Mouse (Mus musculus): Measurements from ENCODE around the gene Syne4. TPM values are rescaled to one million over a fixed set of nuclear protein-coding genes. Genes with fewer than 3 reads are reported as not detected.

The Syne4 gene
- polyA plus RNA-seq (2015; fragmentation: Nextera tagmentation; extraction: Ambion mirVana): 12.1 and 14.5 TPM in 2 replicates

DNA sequence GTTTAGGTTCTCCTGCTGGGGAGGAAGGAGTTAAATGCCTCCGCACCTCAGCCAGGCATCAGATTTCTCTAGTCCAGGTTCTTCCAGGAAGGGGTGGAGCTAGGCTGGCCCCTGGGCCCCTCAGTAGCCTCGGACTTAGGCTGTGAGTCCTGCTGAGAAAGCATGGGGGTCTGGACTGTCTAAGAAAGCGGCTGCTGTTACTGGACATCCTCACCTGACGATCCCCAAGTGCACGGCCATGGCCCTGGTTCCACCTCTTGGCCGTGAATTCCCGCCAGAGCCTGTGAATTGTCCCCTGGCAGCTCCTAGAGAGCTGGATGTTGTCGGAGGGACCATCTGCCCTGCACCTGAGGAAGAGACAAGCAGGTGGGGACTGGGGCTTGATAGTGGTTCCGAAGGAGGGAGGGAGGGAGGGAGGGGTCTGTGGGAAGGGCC lies at the start of gene Syne4:
Syne4 (plus strand) TSS at position 87 of the 435 bp plus-strand sequence.

DNA sequence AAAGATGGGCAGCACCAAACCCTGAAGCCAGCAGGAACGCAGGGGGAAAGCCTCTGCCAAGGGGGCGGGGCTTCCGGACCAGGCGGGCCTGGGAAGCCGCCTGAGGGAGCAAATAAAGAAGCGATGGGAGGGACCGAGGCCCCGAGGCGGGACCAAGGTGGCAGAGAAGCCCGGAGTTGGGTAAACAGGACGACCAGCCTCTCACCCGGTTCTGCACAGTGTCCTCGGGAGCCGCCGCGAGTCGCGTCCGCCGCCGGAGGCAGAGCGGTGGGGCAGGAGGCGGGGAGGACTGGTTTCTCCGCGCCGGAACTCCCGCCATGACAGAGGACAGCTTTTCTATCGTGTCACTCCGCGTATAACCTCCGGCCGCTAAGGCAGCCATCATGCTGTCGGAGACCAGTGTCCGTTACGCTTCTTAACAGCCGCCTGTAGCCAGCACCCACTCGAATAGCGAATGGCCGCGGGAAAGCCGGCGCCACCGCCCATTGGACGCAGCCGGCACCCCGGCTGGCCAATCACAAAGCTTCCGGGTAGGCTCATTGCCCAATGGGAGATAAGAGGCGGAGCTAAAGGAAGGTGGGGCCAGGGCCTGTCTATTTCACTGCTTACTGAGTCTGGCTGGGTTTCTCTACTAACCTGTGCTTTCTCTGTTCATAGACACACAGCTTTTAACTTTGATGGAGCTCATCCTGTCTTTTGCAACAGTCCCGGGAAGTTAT lies 34.5 kb upstream of the Syne4 start, which contains the start of the genes Thap8 and Wdr62:
Thap8 (plus strand) TSS at position 144 of the 719 bp plus-strand sequence.
Wdr62 (minus strand) TSS at position 469 of the 719 bp plus-strand sequence.

DNA sequence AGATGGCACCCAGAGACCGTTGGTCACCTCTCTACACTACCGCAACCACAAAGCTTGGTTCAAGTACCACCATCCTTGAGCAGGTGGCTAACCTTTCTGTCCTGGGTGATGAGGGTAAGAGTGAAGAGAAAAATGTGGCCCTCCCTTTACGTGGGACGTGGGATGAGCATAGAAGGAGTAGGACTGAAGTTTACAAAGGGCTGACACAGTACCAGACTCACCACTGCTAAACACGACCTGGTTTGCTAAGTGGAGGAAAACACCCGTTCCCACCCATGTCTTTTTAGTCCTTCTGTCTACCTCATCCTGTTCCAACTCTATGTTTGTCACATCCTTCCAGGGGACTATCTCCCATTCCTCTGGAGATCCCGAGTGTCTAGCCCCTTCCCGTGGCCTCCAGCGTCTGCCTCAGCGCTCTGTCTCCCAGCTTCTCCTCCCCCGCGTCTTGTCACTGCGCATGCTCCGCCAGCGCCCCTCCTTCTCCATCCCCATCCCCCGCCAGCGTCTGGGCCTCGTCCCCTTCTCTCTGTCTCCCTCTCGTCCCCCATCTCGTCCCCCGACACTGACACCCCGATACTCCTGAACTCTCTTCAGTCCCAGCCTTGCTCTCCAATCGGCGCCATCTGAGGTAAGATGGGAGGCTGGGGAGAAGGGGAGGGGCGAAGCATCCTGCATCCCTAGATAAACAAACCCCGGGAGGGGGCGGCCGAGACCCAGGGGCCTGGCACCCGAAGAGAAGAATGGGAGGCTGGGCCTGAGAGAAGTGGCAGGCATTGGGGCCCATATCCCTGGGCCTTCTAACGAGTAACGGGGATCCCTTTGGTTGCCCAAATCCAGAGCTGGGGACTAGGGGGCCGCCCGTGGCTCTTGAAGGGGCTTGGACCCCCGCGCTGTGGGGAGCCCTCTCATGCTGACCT lies 23.1 kb upstream of the Syne4 start, which contains the start of gene Clip3:
Clip3 (plus strand) TSS at position 514 of the 917 bp plus-strand sequence.

DNA sequence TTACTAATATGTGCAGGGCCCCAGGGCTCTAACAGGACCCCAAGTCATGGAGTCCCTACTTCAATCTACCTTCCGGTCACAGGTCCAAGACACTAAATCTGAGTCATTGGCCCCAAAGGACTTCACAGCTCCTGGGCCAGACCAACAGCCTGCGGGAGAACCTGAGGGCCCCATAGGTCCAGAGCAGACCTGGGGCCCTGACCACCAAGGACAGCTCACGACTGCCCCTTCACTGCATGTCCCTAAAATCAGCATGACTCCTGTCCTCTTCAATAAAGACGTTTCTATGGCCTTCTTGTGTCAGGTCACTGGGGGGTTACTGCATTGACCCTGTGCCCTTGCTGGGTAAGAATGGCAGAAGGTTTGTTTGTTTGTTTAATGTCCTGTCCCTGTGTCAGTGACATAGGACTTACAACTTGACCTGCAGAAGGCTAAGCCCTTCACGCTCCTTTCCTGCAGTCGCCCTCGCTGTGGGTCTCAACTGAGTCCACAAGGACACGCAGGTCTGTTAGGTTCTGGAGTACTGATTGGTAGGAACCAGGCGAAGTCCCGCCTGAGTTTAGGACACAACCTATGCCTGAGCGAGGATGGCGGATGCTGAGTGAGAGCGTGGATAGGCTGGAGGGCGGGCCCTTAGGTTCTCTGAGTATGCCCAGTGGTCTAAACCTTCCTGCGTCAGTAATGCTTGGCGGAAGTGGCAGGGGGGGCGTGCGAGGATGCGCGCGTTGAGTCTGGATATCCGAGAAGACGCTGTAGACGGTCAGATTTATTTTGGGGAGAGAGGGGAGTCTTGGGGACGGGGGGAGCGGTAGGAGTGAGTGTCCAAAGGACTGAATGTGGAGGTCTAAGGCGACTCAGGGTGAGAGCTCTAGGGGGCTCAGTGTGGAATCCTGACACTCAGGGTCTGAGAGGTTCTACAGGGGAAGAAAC lies 6.3 kb upstream of the Syne4 start, which contains the start of gene Alkbh6:
Alkbh6 (plus strand) TSS at position 642 of the 930 bp plus-strand sequence.

DNA sequence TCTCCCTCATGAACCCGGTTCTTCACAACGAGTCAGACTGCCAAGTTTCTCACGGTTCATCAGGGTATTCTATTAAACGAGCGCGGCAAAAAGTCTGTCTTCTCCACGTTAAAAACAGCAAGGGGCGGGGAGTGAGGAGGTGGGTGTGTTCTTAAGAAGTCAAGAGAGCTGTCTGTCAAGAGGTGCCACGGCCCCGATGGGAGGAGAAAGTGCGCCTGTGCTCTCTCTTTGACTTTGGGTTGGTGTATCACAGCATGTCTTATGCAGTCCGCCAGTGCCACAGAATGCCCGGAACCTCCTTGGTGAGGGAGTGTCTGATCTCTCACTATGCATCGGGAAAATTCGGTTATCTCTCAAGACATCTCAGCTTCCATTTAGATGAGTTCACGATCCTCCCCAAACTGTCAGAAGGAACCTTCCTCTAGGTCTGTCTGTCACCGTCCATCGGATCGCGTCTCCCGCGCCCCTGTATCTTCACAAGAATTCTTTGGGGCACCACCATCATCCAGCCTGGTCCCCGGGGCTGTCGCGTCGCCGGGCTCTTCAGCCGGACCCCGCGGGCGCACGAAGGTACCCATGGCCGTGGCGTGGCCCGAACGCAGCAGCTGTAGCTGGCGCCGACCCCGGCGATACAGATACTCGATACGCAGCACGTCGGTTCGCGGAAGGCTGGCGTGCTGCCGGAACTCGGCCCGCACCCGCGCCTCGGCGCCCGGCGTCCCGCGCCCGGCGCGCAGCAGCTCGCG lies 7.1 kb downstream of the Syne4 start, which contains the start of gene E130208F15Rik:
E130208F15Rik (plus strand) TSS at position 202 of the 746 bp plus-strand sequence.

DNA sequence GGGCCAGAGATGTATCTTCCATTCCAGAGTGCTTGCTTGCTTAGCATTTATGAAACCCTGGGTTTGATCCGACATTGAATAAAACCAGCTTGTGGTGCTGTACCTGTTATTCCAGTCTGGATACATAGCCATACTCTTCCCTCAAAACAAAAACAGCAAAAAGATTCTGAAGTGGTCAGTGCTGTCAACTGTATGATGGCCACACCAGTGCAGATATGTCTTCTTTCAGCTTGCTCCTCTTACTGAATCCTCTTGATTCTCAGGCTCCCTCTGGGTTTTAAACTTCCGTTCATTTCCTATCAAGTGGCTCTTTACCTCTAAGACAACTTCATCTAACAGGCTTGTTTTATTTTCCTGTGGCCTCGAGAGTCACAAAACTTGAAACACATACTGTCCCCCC lies 9.2 kb downstream of the Syne4 start, which contains the start of gene Sdhaf1:
Sdhaf1 (minus strand) TSS at position 101 of the 400 bp plus-strand sequence.

DNA sequence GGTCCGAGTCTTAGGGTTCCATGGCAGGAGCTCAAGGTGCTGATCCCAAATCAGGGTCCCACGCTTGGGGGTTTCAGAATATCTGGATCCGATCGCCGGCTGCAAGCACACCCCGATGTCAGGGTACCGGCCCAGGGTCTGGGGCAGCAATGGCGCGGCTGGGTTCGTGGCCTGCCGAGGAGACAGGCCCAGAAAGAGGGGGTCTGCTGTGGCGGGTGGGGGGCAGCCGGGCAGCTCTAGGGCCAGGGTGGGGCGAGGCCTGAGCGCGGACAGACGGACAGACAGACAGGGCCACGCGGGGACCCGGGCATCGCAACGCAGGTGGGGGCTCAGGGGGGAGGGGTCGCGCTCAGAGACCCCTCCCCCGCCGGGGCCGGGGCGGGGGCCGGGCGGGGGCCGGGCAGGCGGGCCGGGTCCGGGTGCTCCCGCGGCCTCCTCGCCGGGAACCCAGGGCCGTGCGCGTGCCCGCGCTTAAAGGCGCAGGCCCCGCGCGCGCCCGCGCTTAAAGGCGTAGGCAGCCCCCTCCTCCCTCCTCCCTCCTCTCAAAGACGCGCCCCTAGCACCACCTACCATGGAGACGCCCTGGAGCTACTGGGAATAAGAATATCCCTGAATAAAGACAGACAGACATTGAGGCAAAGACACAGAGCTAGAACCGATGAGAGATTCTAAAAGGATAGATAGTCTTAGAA lies 48.2 kb downstream of the Syne4 start, which contains the start of gene Lrfn3:
Lrfn3 (minus strand) TSS at position 121 of the 692 bp plus-strand sequence.

Other genes with a start within 250 kb of the Syne4 start
- 6.1 and 7.4 TPM in 2 replicates for gene Zfp82, start 241.9 kb upstream of the Syne4 start, polyA plus RNA-seq (2015; fragmentation: Nextera tagmentation; extraction: Ambion mirVana)
- gene Gm26920, start 224.4 kb upstream of the Syne4 start, polyA plus RNA-seq (2015; fragmentation: Nextera tagmentation; extraction: Ambion mirVana): 1.3 TPM in 1 of 2 replicates, not detected in the other
- 14.9 and 16.5 TPM in 2 replicates for gene Zfp566, start 224.3 kb upstream of the Syne4 start, polyA plus RNA-seq (2015; fragmentation: Nextera tagmentation; extraction: Ambion mirVana)
- gene Zfp260, start 220.0 kb upstream of the Syne4 start, polyA plus RNA-seq (2015; fragmentation: Nextera tagmentation; extraction: Ambion mirVana): 43.7 and 49.3 TPM in 2 replicates
- 13.8 and 20.1 TPM in 2 replicates for gene Zfp382, start 192.9 kb upstream of the Syne4 start, polyA plus RNA-seq (2015; fragmentation: Nextera tagmentation; extraction: Ambion mirVana)
- 7.4 and 8.8 TPM in 2 replicates for gene Zfp146, start 145.1 kb upstream of the Syne4 start, polyA plus RNA-seq (2015; fragmentation: Nextera tagmentation; extraction: Ambion mirVana)
- gene Cox7a1, start 130.7 kb upstream of the Syne4 start, polyA plus RNA-seq (2015; fragmentation: Nextera tagmentation; extraction: Ambion mirVana): 5.8 and 7.4 TPM in 2 replicates
- gene Capns1, start 116.0 kb upstream of the Syne4 start, polyA plus RNA-seq (2015; fragmentation: Nextera tagmentation; extraction: Ambion mirVana): 112 and 118 TPM in 2 replicates
- 188 and 198 TPM in 2 replicates for gene Polr2i, start 82.9 kb upstream of the Syne4 start, polyA plus RNA-seq (2015; fragmentation: Nextera tagmentation; extraction: Ambion mirVana)
- 477 and 510 TPM in 2 replicates for gene Tbcb, start 82.5 kb upstream of the Syne4 start, polyA plus RNA-seq (2015; fragmentation: Nextera tagmentation; extraction: Ambion mirVana)
- not detected in 2 replicates for gene Ovol3, start 79.1 kb upstream of the Syne4 start, polyA plus RNA-seq (2015; fragmentation: Nextera tagmentation; extraction: Ambion mirVana)
- 0.57 and 0.79 TPM in 2 replicates for gene Thap8, start 34.7 kb upstream of the Syne4 start, polyA plus RNA-seq (2015; fragmentation: Nextera tagmentation; extraction: Ambion mirVana)
- 3.5 TPM in 2 replicates for gene Wdr62, start 34.4 kb upstream of the Syne4 start, polyA plus RNA-seq (2015; fragmentation: Nextera tagmentation; extraction: Ambion mirVana)
- 106 and 124 TPM in 2 replicates for gene Clip3, start 23.1 kb upstream of the Syne4 start, polyA plus RNA-seq (2015; fragmentation: Nextera tagmentation; extraction: Ambion mirVana)
- gene Alkbh6, start 6.1 kb upstream of the Syne4 start, polyA plus RNA-seq (2015; fragmentation: Nextera tagmentation; extraction: Ambion mirVana): 129 and 146 TPM in 2 replicates
- not detected in 2 replicates for gene E130208F15Rik, start 6.9 kb downstream of the Syne4 start, polyA plus RNA-seq (2015; fragmentation: Nextera tagmentation; extraction: Ambion mirVana)
- 20.0 and 20.8 TPM in 2 replicates for gene Sdhaf1, start 9.1 kb downstream of the Syne4 start, polyA plus RNA-seq (2015; fragmentation: Nextera tagmentation; extraction: Ambion mirVana)
- gene Lrfn3, start 48.0 kb downstream of the Syne4 start, polyA plus RNA-seq (2015; fragmentation: Nextera tagmentation; extraction: Ambion mirVana): 17.5 and 17.7 TPM in 2 replicates
- gene Tyrobp, start 99.0 kb downstream of the Syne4 start, polyA plus RNA-seq (2015; fragmentation: Nextera tagmentation; extraction: Ambion mirVana): 65.9 and 77.3 TPM in 2 replicates
- gene Hcst, start 105.0 kb downstream of the Syne4 start, polyA plus RNA-seq (2015; fragmentation: Nextera tagmentation; extraction: Ambion mirVana): 0.81 and 1.1 TPM in 2 replicates
- gene Nfkbid, start 106.9 kb downstream of the Syne4 start, polyA plus RNA-seq (2015; fragmentation: Nextera tagmentation; extraction: Ambion mirVana): 2.8 and 3.3 TPM in 2 replicates
- 663 and 695 TPM in 2 replicates for gene Aplp1, start 130.7 kb downstream of the Syne4 start, polyA plus RNA-seq (2015; fragmentation: Nextera tagmentation; extraction: Ambion mirVana)
- gene Kirrel2, start 142.9 kb downstream of the Syne4 start, polyA plus RNA-seq (2015; fragmentation: Nextera tagmentation; extraction: Ambion mirVana): 0.46 and 0.90 TPM in 2 replicates
- 0.06 and 0.13 TPM in 2 replicates for gene Nphs1, start 143.5 kb downstream of the Syne4 start, polyA plus RNA-seq (2015; fragmentation: Nextera tagmentation; extraction: Ambion mirVana)
- 0.43 TPM in 1 of 2 replicates, not detected in the other for gene Prodh2, start 178.8 kb downstream of the Syne4 start, polyA plus RNA-seq (2015; fragmentation: Nextera tagmentation; extraction: Ambion mirVana)
- gene Arhgap33, start 220.3 kb downstream of the Syne4 start, polyA plus RNA-seq (2015; fragmentation: Nextera tagmentation; extraction: Ambion mirVana): 45.5 and 62.8 TPM in 2 replicates
- 19.0 and 20.8 TPM in 2 replicates for gene Hspb6, start 237.4 kb downstream of the Syne4 start, polyA plus RNA-seq (2015; fragmentation: Nextera tagmentation; extraction: Ambion mirVana)
- 3.0 and 4.7 TPM in 2 replicates for gene Proser3, start 237.5 kb downstream of the Syne4 start, polyA plus RNA-seq (2015; fragmentation: Nextera tagmentation; extraction: Ambion mirVana)
- gene Lin37, start 245.0 kb downstream of the Syne4 start, polyA plus RNA-seq (2015; fragmentation: Nextera tagmentation; extraction: Ambion mirVana): 51.7 and 55.9 TPM in 2 replicates
- 102 and 106 TPM in 2 replicates for gene U2af1l4, start 248.5 kb downstream of the Syne4 start, polyA plus RNA-seq (2015; fragmentation: Nextera tagmentation; extraction: Ambion mirVana)
- gene Gm49396, start 248.5 kb downstream of the Syne4 start, polyA plus RNA-seq (2015; fragmentation: Nextera tagmentation; extraction: Ambion mirVana): 6.7 and 8.0 TPM in 2 replicates
- gene Psenen, start 248.8 kb downstream of the Syne4 start, polyA plus RNA-seq (2015; fragmentation: Nextera tagmentation; extraction: Ambion mirVana): 161 and 167 TPM in 2 replicates